Mouse (Mus musculus): ENCODE measurements at regions not wholly inside any gene's neighbourhood (a gene's known extent, or its start where the extent isn't known, plus 50 kb on each side); places are given as distances from the start of the nearest gene placed in this dataset.

DNA sequence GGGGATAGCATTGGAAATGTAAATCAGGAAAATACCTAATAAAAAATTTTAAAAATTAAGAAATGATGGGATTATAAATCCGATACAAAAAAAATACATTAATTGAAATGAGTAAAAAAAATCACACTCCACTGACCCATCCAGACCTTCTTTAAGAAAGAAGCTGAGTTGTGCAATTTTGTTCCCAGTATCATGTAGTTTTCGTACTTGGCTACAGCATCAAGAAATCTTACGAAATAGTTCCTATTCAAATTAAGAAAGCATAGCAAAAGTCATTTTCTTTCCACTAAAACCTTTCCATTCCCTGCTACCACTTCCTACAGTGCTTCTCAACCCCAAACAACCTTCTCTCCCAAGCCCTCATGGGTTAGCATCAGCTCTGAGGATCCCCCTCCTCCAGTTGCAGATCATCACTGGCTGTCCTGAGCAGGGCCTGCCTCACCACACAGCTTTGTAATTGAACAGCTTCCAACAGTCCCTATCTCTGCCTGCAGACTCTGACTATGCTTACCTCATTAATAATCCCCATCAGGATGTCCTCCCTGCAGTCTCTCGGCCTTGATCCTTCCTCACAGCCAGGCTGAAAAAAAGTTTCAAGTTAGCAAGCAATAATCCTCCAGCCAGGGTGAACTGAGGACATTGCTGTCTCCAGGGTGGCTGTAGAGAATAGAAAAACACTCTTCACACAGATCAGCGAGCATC, 547.5 kb upstream of the Cpeb2 start:
- no peak overlapping the region for H3K4me2 ChIP-seq (ENCODE audit: insufficient read depth, low read depth, poor library complexity, severe bottlenecking)
- no peak overlapping the region for H3K9ac ChIP-seq (ENCODE audit: insufficient read depth, low read depth)
- H3K27ac ChIP-seq (ENCODE audit: insufficient read depth, low read depth): no peak overlapping the region
- in situ Hi-C loops (cut with MboI; ENCODE audit: low pct_ligation_motif_present, low pct_unique_long_range_greater_than_20kb, low sequenced_read_pairs) (no loop called here), dilution Hi-C loops (cut with MboI; ENCODE audit: extremely low pct_ligation_motif_present, extremely low pct_unique_long_range_greater_than_20kb, low sequenced_read_pairs) (no loop called here)
- no peaks in the 10 kb centered on the region for H3K36me3 ChIP-seq (replicated peaks in 1 of 2; ENCODE audit: control insufficient read depth in 1 of 2, insufficient read depth in 1 of 2, low read length in 1 of 2)
- DNase-seq (ENCODE audit: extremely low read depth): no peak
- TF ChIP-seq JUND (conservative IDR thresholded peaks at IDR 0.05; ENCODE audit: low read depth, low read length): no peak
- TF ChIP-seq MAFK (IDR thresholded peaks at IDR 0.05; ENCODE audit: insufficient replicate concordance, low read length): no peak
- no peak for TF ChIP-seq IRF4 (IDR thresholded peaks at IDR 0.05; ENCODE audit: low read depth, low read length)
- TF ChIP-seq MEF2A (IDR thresholded peaks at IDR 0.05; ENCODE audit: borderline replicate concordance, low read depth, low read length): no peak
- no peak for TF ChIP-seq EP300 (IDR thresholded peaks at IDR 0.05; ENCODE audit: low read length)
- no peak for TF ChIP-seq USF2 (conservative IDR thresholded peaks at IDR 0.05; ENCODE audit: low read depth, low read length)
- no peaks in the 10 kb centered on the region for H3K9me3 ChIP-seq (replicated peaks; ENCODE audit: low read length)
- H3K4me3 ChIP-seq (replicated peaks in 1 of 3; ENCODE audit: low read depth in 2 of 3, low read length in 2 of 3, poor library complexity in 1 of 3): no peak overlapping the region
- no peaks in the 10 kb centered on the region for H3K79me2 ChIP-seq (replicated peaks; ENCODE audit: control insufficient read depth, extremely low read depth, insufficient read depth, poor library complexity, severe bottlenecking)
- no peaks in the 10 kb centered on the region for H3K27me3 ChIP-seq (replicated peaks)
- H3K4me1 ChIP-seq (ENCODE audit: control insufficient read depth in 1 of 2, insufficient read depth in 2 of 2): no peaks in the 10 kb centered on the region

GRCm38 (mm10) chr5:42687176-42687575, 545.8 kb upstream of the Cpeb2 start:
- no peak for TF ChIP-seq MAZ (IDR thresholded peaks at IDR 0.05; ENCODE audit: low read depth, low read length)
- no peak for TF ChIP-seq MYC (IDR thresholded peaks at IDR 0.05; ENCODE audit: low read depth, low read length)
- TF ChIP-seq BHLHE40 (IDR thresholded peaks at IDR 0.05; ENCODE audit: low read depth, low read length): no peak
- no peak for TF ChIP-seq RCOR1 (conservative IDR thresholded peaks at IDR 0.05; ENCODE audit: low read depth, low read length)
- TF ChIP-seq ZC3H11A (IDR thresholded peaks at IDR 0.05; ENCODE audit: low read depth, low read length): no peak
- no peak for TF ChIP-seq GABPA (IDR thresholded peaks at IDR 0.05; ENCODE audit: insufficient replicate concordance, low read depth, low read length)
- no peak for TF ChIP-seq E2F4 (IDR thresholded peaks at IDR 0.05; ENCODE audit: insufficient replicate concordance, low read depth, low read length)
- no peak for TF ChIP-seq NELFE (IDR thresholded peaks at IDR 0.05; ENCODE audit: low read depth, low read length)
- no peak for TF ChIP-seq ETS1 (conservative IDR thresholded peaks at IDR 0.05; ENCODE audit: low read depth, low read length)
- no peak for TF ChIP-seq MEF2A (IDR thresholded peaks at IDR 0.05; ENCODE audit: borderline replicate concordance, low read depth, low read length)
- no peak for TF ChIP-seq ELF1 (IDR thresholded peaks at IDR 0.05; ENCODE audit: low read depth, low read length)
- no peak for TF ChIP-seq SIN3A (IDR thresholded peaks at IDR 0.05; ENCODE audit: low read length)
- TF ChIP-seq MAX (IDR thresholded peaks at IDR 0.05; ENCODE audit: low read length): no peak
- TF ChIP-seq ZKSCAN1 (IDR thresholded peaks at IDR 0.05; ENCODE audit: borderline replicate concordance, low read depth, low read length): no peak
- TF ChIP-seq PAX5 (IDR thresholded peaks at IDR 0.05; ENCODE audit: low read length): no peak
- TF ChIP-seq RAD21 (IDR thresholded peaks at IDR 0.05; ENCODE audit: low read depth, low read length): no peak
- TF ChIP-seq TBP (conservative IDR thresholded peaks at IDR 0.05; ENCODE audit: low read depth, low read length): no peak
- TF ChIP-seq TCF12 (IDR thresholded peaks at IDR 0.05; ENCODE audit: low read depth, low read length): no peak
- TF ChIP-seq ZMIZ1 (IDR thresholded peaks at IDR 0.05; ENCODE audit: low read depth, low read length): no peak
- TF ChIP-seq NRF1 (IDR thresholded peaks at IDR 0.05; ENCODE audit: low read depth, low read length): no peak
- Histone ChIP-seq H3K4me2 (ENCODE audit: insufficient read depth, low read depth, poor library complexity, severe bottlenecking) (no peak overlapping the region), H3K4me1 (ENCODE audit: control insufficient read depth in 1 of 2, insufficient read depth in 2 of 2) (no peaks in the 10 kb centered on the region), H3K27me3 (replicated peaks) (no peaks in the 10 kb centered on the region), H3K79me2 (replicated peaks; ENCODE audit: control insufficient read depth, extremely low read depth, insufficient read depth, poor library complexity, severe bottlenecking) (no peaks in the 10 kb centered on the region), H3K36me3 (replicated peaks in 1 of 2; ENCODE audit: control insufficient read depth in 1 of 2, insufficient read depth in 1 of 2, low read length in 1 of 2) (no peaks in the 10 kb centered on the region), H3K27ac (ENCODE audit: insufficient read depth, low read depth) (no peak overlapping the region), H3K4me3 (replicated peaks in 1 of 3; ENCODE audit: low read depth in 2 of 3, low read length in 2 of 3, poor library complexity in 1 of 3) (no peak overlapping the region), H3K9me3 (replicated peaks; ENCODE audit: low read length) (no peaks in the 10 kb centered on the region), H3K9ac (ENCODE audit: insufficient read depth, low read depth) (no peak overlapping the region)
- in situ Hi-C loops (cut with MboI; ENCODE audit: low pct_ligation_motif_present, low pct_unique_long_range_greater_than_20kb, low sequenced_read_pairs): no loop called here
- DNase-seq (ENCODE audit: extremely low read depth): no peak
- dilution Hi-C loops (cut with MboI; ENCODE audit: extremely low pct_ligation_motif_present, extremely low pct_unique_long_range_greater_than_20kb, low sequenced_read_pairs): no loop called here
